Mouse (Mus musculus) heart, postnatal 10 days (tissue): ENCODE measurements at regions not wholly inside any gene's neighbourhood (a gene's known extent, or its start where the extent isn't known, plus 50 kb on each side); places are given as distances from the start of the nearest gene placed in this dataset.

Experiments
- DNase-seq, 2 experiments: peaks; one replicate each; pipeline ENCODE4 v3.0.0; 2021
- intact Hi-C: fragments of 180-260 bp; cut with DNase I; formaldehyde crosslinking; loops from one replicate; pipeline ENCODE4 v1.15.1; 2025

DNA sequence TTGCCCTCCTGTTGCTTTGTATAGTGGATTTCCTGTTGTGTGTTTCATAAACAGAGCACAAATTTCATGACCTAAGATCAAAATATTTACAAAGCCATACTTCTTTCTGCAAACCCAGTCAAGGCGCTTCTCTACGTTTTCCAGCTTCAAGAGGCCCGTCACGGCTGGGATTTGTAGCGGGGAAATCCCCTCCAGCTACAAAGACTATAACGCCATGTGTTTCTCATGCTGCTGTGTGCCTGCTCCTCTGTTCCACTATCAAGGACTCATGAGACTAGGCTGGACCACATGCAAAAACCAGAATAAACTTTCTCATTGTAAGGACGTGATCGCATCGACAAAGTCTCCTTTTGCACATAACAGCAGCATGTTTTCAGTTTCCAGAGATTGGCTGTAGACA is 196.0 kb upstream of the Hnrnpa3 start:
- intact Hi-C loops = no loop called here
- DNase-seq = no peak

- no peak for DNase-seq
- intact Hi-C loops = no loop called here
Observed at GRCm38 (mm10) chr2:75464429-75464828, 194.6 kb upstream of the Hnrnpa3 start.

GRCm38 (mm10) chr2:75468851-75469250 is 190.2 kb upstream of the Hnrnpa3 start:
- DNase-seq = peak in 1 of 2 experiments; percentile 8
- intact Hi-C loops = no loop called here

DNA sequence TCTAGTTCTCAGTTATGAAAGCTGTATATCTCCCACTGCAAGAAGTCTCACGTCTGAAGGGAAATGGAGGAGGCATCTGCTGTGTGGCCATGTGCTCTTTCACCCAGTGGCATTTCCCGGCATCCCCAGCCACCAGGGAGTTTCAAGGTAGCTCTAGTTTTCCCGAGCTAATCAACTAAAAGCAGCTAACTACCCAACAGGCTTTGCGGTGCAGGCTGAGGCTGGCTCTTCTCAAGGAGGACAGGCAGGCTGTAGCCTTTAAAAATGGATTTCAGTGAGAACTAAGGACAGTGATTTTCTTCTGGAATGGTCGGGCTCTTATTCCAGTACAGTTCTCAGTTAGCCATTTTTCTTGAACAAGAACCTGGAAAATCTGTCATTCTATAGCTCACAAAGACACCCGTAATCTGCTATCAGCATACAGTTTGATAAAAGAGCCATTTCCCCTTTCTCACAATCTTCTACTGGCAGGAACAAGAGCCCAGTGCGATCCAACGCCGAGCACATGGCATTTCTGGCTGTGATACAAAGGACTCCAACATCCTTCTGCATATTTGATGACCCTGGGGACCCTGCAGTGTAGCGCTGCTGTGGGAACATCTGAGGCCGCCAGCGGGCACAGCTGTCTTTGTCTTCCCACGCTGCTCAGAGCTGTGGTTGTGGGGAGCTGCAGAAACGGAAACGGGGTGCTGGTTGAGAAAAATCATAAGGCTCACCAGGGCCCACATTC is 188.9 kb upstream of the Hnrnpa3 start:
- DNase-seq = peak; percentile 56 to 71
- intact Hi-C loops = no loop called here

- DNase-seq = no peak
- intact Hi-C loops = no loop called here
Observed at GRCm38 (mm10) chr2:75470688-75471054, 188.4 kb upstream of the Hnrnpa3 start.

DNA sequence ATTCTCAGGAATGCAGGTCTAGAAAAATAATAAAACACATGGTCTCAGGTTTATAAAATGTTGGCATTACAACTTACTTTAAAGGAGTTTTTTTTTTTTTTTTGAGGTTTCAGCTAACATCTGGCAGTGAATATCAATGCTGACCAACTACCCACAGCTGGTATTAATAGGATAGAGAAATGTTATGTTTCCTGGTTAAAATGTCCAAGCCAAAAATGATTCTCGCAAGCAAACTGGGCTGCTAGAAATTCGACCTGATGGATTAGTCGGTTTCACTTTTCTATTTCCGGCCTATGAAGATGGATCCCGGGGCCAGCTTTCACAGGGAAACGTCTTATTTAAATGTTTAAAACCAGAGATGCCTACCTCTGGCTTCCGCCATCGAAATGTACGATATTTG is 186.6 kb upstream of the Hnrnpa3 start:
- DNase-seq = no peak
- intact Hi-C loops = no loop called here

- intact Hi-C loops = no loop called here
- DNase-seq = no peak
Observed at GRCm38 (mm10) chr2:75474509-75474908, 184.6 kb upstream of the Hnrnpa3 start.

DNA sequence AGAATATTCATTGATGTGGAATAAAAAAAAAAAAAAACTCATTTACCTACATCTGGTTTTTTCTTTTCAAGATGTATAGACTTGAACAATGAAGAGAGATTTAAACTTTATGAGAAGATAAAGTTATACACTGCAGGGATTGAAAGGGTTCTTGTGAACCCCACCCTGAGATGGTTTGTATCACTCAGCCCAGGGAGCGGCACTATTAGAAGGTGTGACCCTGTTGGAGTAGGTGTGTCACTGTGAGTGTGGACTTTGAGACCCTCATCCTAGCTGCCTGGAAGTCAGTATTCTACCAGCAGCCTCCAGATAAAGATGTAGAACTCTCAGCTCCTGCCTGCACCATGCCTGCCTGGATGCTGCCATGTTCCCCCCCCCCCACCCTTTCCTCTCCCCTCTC is 182.7 kb upstream of the Hnrnpa3 start:
- intact Hi-C loops = no loop called here
- DNase-seq = no peak

DNA sequence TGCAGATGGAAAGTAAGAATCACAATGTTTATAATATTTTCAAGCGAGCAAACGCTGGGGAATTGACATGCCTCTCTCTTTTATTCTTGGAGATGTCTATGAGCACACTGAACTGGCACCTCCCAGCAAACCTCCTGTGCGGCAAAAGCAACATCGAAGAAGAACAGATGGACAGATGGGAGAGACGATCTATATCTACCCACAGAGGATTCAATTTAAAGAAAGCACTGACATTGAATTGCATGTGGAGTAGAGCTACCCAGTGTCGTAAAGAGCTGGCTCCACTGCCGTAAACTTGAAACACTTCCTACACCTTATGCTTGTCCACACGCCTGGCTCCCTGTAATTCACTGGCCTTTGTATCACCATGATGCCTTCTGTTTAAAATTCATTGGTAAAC is 182.0 kb upstream of the Hnrnpa3 start:
- intact Hi-C loops = no loop called here
- no peak for DNase-seq

GRCm38 (mm10) chr2:75479546-75479945 is 179.5 kb upstream of the Hnrnpa3 start:
- DNase-seq = no peak
- intact Hi-C loops = no loop called here

GRCm38 (mm10) chr2:75481863-75482262 is 177.2 kb upstream of the Hnrnpa3 start:
- DNase-seq = no peak
- intact Hi-C loops = no loop called here

GRCm38 (mm10) chr2:75482484-75482883 is 176.6 kb upstream of the Hnrnpa3 start:
- no peak for DNase-seq
- intact Hi-C loops = no loop called here

DNA sequence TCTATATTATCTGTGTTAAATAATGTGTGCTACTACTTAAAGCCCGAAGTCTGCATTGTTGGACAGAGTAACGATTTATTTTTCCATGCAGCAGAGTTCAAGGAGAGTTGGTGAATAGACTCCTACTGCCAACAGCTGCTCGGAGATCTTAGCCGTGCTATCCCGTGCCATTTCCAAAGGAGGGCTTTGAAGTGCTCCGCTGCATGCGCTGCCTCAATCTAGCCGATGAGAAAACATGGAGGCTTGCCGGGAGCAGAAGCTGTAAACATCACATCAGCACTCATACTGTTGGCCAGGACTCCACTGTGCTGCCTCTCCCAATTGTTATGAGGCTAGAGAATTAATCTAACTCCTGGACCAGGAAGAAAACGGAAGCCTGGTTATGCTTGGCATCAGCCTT is 174.1 kb upstream of the Hnrnpa3 start:
- intact Hi-C loops = no loop called here
- no peak for DNase-seq

DNA sequence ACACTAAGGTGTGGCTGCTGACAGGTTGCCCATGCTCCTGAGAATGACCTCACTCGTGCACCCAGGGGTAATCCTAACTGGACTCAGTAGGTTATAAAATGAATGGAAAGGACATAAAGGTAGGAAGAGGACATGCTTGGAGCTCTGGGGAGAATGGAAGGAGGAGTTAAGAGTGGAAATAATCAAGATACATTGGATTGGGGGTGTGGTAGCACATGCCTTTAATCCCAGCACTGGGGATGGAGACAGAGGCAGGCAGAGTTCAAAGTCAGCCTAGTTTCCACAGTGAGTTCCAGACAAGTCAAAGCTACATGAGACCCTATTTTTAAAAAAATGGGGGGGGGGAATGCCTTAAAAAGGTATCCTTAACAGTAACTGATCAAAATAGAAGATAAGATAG is 167.9 kb upstream of the Hnrnpa3 start:
- intact Hi-C loops = no loop called here
- DNase-seq = no peak

DNA sequence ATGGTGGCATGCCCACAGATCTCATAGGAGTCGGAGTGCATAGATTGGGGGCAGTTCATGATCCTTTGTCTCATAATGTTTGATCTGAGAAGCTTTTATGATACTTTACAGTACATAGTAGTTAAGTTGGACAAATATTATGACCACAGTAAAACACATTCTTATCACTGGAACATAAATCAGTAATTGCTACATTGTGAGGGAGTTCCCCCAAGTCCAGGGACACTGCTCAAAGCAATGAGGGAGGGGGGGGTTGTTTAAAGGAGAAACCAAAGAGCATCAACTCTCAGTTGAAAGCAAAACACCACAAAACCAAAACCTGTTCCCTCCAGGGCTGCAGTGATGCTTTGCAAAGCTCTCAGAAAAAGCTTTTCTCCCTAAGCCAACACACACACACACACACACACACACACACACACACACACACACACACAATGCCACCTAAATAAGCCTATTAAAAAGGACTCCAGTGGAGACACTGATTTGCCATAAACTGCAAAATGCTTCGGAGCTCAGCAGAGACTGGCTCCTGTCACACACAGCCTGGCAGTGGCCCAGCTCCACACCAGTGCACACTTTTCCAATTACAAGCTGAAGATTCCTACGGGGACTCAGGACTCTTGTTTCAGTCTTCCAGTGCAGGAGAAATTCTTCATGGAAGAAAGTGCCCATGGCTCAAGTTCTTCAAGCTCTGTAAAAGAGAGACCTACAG is 167.1 kb upstream of the Hnrnpa3 start:
- no peak for DNase-seq
- intact Hi-C loops = no loop called here

- no peak for DNase-seq
- intact Hi-C loops = no loop called here
Observed at GRCm38 (mm10) chr2:75492501-75492898, 166.6 kb upstream of the Hnrnpa3 start.

GRCm38 (mm10) chr2:75496606-75497240 is 162.3 kb upstream of the Hnrnpa3 start:
- intact Hi-C loops = no loop called here
- no peak for DNase-seq

DNA sequence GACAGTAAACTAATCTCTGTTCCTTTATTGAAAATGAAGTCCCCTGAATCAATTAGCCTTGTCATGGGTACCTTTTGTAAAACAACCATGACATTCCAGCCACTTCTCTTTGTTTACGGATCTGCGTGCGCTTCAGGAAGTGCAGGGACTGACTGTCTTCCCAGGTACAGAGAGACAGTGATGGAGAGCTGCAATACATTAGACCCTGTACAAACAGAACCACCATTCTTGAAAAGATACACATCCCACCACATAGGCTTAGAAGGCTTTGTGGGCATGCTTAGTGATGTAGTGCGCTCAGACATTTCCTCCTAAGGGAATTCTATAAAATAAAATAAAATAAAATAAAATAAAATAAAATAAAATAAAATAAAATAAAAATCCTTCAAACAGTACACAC is 148.8 kb upstream of the Hnrnpa3 start:
- intact Hi-C loops = no loop called here
- DNase-seq = no peak

- intact Hi-C loops = no loop called here
- DNase-seq = no peak
Observed at GRCm38 (mm10) chr2:75512422-75513170, 146.5 kb upstream of the Hnrnpa3 start.

DNA sequence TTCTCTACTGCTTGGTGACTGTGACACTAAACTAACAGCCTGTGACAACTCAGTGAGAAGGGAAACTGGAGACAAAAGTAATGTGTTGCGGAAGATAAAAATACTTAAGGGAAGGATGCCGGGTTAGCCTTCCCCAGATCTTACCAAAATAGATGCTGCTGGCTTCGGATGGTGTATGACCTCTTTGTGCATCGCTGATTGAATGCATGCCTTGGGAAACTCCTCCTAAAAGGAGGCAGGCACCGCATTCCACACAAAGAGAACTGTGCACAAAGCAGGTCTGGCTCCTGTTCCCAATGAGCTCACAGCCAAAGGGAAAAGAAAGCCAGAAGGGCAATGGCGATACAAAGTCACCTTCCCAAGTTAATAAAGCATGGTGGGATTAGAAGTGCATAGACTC is 144.9 kb upstream of the Hnrnpa3 start:
- no peak for DNase-seq
- intact Hi-C loops = no loop called here

GRCm38 (mm10) chr2:75516223-75516622 is 142.8 kb upstream of the Hnrnpa3 start:
- intact Hi-C loops = no loop called here

More at GRCm38 (mm10) chr2:75516223-75516622, 142.8 kb upstream of the Hnrnpa3 start:
- DNase-seq = no peak
